Mouse (Mus musculus) spleen, postnatal 10 days (tissue): Measurements from ENCODE around the gene Gm20661.

ENCODE experiments used
- DNase-seq, 2 experiments: peaks; one replicate each; pipeline ENCODE4 v3.0.0; 2021 to 2022; ENCODE audit warnings: low spot score in 2 of 2

Gene Gm20661

GRCm38 (mm10) chr9:107967437-107967836, 15.4 kb upstream of the Gm20661 start:
- no peak for DNase-seq

GRCm38 (mm10) chr9:107968531-107968930, 14.3 kb upstream of the Gm20661 start:
- no peak for DNase-seq

DNA sequence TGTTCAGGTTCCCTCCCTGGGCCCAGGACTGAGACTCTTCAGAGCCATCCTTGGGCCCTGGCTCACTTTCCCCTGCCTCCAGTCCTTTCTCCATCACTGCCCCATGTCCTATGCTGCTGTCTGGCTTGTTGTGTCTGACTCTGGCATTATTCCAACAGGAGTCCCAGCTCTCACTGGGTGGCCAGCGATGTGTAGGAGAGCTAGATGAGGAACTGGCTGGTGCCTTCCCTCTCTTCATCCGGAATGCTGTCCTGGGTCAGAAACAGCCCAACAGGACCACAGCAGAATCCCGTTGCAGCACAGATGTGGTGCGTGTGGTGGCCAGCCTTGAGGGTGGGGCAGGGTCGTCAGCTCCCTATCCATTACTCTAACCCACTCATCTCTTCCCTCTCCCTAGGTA, 12.5 kb upstream of the Gm20661 start:
- DNase-seq = no peak

GRCm38 (mm10) chr9:107971690-107972541, 10.9 kb upstream of the Gm20661 start:
- peak; percentile 61 to 78 for DNase-seq

GRCm38 (mm10) chr9:107974491-107975171, 8.2 kb upstream of the Gm20661 start:
- peak; percentile 56 to 58 for DNase-seq

GRCm38 (mm10) chr9:107975399-107976386, 7.2 kb upstream of the Gm20661 start, which contains the start of gene Uba7:
TSS of gene Uba7 (plus strand) at chr9:107975505.
- peak; percentile 65 to 73 for DNase-seq

- no peak for DNase-seq
These were observed 4.0 kb upstream of the Gm20661 start for GRCm38 (mm10) chr9:107978815-107979214.

DNA sequence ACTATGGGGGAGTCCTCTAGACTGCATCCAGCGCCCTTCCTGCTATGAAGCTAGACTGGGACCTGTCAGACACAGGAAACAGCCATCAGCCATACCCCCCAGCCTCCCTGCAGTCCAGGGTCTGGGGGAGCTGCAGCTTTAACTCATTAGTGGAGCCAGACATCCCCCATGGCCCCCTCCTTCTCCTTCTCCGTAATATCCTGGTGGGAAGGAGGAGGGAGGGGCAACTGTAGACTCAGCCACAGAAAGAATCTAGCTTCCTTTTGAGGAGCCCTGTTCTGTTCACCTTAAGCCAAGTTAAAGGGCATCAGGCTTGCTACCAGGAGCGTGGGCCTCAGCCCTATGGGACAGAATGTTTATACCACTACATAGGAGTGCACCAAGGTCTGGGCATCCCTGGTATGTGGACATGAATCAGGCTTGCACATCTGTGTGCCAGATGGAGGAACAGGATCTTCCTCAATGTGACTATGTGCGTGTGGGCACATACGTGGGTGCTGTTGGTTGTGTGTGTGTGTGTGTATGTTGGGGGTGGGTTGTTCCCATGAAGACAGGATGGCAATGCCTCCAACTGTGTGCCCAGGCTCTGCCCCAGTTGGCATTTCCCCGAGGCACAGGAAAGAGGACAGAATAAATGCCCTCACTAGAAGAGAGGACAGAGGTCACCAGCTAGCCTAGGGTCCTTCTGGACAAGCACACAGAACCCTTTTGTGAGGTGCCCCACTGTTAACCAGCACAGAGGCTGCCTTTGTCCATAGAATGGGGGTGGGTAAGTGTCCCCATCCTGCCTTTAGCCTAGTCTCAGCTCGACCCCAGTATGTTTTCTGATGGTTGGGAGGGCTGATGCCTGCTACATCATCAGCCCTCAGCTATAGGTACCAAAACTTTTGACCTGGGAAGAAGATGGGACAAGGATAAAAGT, 913 bp upstream of the Gm20661 start:
- DNase-seq = peak; percentile 39 to 53

DNA sequence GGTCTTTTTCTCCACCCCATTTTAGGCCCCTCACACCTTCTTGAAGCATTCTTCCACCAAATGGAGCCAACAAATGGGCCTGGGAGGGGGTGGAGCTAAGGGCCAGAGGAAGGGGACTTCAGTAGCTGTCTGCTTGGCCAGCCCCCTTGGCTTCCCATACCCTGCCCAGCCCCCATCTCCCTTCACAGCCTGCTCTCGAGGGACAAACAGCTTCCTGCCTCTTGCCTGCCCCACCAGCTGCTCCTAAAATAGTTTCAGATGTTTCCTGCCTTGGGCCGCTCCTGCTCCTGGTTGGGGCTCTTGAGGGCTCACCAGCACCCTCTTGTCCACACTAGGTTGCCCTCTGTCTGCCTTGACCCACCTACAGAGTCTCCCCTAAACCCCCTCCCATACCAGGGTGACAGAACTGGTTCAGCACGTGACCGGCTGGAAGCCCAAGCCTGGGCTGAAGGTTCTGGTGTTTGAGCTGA, 598 bp downstream of the Gm20661 start:
- peak in 1 of 2 experiments; percentile 67 for DNase-seq

DNA sequence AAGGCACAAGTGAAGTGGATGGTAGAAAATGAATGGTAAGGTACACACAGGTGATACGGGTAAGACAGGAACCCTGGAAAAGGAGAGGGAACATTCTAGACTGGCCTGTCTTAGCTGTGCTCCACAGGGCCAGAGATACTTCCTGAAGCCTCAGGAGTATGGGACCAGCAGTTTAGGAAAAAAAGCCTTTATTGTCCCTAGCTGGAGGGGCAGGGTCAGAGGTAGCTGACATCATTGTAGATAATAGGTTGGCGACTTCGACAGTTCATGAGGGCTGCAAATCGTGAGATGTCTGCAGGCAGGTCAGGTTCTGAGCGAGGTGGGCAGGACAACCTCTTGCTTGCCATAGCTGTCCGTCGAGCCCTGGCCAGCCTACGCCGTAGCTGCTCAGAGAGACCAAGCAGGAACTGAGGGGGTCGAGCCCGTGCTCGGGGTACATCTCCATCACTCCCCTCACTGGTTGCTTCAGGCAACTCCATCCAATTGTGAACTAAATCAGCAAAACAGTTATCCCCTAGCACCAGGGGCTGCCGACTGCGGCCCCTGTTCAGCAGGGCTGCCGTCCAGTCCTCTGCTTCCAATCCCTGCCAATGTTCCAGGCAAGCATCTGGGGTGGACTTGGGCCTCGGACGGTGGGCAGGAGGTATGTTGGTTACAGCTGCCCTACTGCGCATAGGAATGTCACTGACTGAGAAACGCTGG, 1.3 kb downstream of the Gm20661 start:
- DNase-seq = peak; percentile 49 to 62

DNA sequence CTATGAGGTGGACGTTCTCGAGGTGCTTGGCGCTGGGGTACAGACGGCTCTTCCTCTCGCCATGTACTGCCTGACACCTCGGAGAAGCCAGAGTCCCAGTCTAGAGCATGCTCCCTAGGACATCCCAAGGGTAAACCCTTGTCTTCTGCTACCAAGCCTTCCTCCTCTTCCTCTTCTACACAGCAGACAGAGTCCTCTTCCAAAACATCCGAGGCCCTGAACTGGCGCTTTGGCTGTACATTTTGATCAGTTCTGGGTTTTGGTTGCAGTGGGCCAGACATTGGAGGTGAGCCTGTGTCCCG, 1.8 kb downstream of the Gm20661 start:
- peak in 1 of 2 experiments; percentile 58 for DNase-seq

DNA sequence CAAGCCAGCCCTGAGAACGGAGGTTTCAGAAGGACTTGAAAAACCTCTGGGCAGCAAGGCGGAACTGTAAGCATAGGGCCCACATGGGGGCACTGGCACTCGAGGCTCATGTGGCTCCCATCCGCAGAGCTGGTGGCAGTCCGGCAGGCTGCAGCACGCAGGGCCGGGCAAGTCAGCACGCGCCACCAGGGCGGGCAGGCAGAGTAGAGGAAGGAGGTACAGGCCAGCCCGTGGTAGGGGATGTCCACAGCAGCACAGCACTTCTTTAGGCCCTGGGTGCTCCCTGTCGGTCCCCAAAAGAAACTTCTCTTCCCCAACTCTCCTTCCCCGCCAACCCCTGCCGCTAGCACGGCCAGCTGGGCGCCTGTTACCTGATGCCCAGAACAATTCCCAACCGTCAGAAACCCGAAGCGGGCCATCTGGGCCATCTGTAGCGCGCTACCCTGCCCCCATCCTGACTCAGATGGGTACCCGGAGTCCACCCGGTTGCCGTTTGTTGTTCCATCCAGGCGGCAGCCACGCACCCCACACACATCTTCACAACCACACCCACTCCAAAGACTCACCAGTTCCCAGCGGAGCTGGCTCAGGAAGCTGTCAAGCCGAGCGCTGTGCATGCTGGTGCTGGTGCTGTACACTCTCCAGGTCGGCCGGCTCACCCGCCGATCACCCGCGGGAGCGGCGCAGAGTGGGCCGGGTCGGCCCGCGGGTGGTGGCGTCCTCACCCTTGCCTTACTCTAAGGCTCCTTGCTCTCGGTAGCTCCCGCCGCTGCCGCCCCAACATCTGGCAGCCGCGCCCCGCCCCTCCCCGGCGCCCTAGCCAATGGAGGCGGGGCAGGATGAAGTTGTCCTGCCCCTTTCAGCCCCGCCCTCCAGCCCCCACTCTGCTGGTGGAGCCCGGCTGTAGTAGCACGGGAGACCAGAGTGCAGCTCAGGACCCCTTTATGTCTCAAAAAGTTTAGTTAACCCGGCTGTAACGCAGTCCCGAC, 2.6 kb downstream of the Gm20661 start, which contains the start of gene Inka1:
Inka1 (minus strand) TSS at position 749 of the 989 bp plus-strand sequence.
- peak; percentile 94 to 97 for DNase-seq

DNA sequence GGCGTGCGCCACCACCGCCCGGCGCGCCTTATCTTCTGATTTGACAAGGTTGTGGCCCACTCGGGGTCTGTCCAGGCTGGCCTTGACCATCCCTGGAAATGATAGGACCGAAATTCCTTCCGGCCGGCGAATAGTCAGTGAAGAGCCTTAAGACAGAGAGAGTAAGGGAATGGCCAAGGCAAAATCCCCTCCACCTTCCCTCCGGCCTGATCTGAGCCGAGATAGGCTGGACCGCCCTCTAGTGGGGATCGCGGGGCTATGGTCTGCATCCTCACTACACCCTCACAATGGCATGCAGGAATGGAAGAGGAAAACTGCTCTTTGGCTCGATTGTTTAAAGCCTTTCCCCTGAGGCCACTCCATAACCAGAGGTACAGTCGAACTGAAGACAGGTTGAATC, 3.5 kb downstream of the Gm20661 start:
- DNase-seq = peak; percentile 71 to 85

- no peak for DNase-seq
These were observed 5.1 kb downstream of the Gm20661 start for GRCm38 (mm10) chr9:107987950-107988349.

- DNase-seq = no peak
These were observed 9.3 kb downstream of the Gm20661 start, which contains the start of gene Cdhr4 for GRCm38 (mm10) chr9:107992197-107992596. TSS of gene Cdhr4 (plus strand) at chr9:107992497.

GRCm38 (mm10) chr9:107993013-107993412, 10.2 kb downstream of the Gm20661 start:
- DNase-seq = no peak

- no peak for DNase-seq
These were observed 11.6 kb downstream of the Gm20661 start for GRCm38 (mm10) chr9:107994464-107994863.

DNA sequence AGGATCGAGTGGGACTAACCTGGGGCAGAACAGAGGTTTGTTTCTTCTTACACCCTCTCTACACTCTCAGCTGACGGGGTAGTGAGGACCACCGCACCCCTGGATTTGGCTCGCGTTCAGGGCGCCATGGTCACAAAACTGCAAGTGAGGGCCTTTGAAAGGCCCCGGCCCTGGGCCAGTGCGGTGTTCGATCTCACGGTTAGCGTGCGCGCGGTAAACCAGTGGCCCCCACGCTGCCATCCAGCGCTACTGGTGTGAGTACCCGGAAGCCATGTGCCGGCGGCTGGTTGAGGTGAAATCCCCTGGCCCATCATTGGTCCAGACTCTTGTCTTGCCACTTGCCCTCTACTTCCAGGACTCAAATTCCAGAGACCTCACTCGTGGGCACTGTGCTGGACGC, 12.7 kb downstream of the Gm20661 start:
- no peak for DNase-seq

GRCm38 (mm10) chr9:107996049-107996448, 13.2 kb downstream of the Gm20661 start, which contains the start of gene Gm20662:
TSS of gene Gm20662 (plus strand) at chr9:107996349.
- DNase-seq = no peak
